Mouse (Mus musculus): Measurements from ENCODE around the gene Akap1. TPM values are rescaled to one million over a fixed set of nuclear protein-coding genes. Genes with fewer than 3 reads are reported as not detected.
"Not testable (repeated sequence)": the region's sequence is repeated elsewhere in the genome, so short reads cannot be mapped to it uniquely, and the experiment has no call there.

Akap1 gene
- total and polyA plus RNA-seq, 3 experiments = 10.9 to 18.8 (median 12.0) TPM

DNA sequence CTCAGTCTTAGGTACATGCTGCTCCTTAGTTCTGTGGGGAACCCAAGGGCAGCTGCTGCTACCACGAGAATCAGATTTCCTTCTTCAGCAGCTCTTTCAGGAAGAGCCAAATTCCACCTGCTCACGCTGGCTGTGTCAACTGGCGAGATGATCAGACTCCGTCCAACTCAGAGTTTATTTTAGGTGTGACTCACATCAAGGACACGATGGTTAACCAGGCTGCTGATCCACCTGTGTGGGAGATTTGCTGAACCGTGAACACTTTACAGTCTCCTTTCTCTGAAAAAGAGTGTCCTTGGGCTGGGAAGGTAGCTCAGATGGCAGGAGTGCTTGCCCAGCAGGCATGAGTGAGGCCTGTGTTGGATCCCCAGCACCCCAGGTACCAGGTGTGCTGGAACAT is 38.4 kb upstream of the Akap1 start:
- DNase-seq (ENCODE audit: low spot score) = no peak
- no peak for ATAC-seq (ENCODE audit: extremely low read depth, insufficient number of reproducible peaks, low FRiP score, poor library complexity, severe bottlenecking)

GRCm38 (mm10) chr11:88901341-88901802 is 37.0 kb upstream of the Akap1 start:
- Histone ChIP-seq H3K36me3 (replicated peaks) (no peaks in the 10 kb centered on the region), H3K9me3 (replicated peaks) (no peaks in the 10 kb centered on the region), H3K4me3 (ENCODE audit: low read depth, low read length) (no peak overlapping the region), H3K27me3 (ENCODE audit: insufficient read depth, low read length) (peaks cover 26% of the 10 kb centered on the region), H3K4me1 (ENCODE audit: insufficient read depth, low read depth, low read length) (no peaks in the 10 kb centered on the region)
- ATAC-seq (ENCODE audit: extremely low read depth, insufficient number of reproducible peaks, low FRiP score, poor library complexity, severe bottlenecking) = no peak
- TF ChIP-seq GATA2 (IDR thresholded peaks at IDR 0.05; ENCODE audit: borderline replicate concordance, low read depth, low read length) (no peak), GATA1 (IDR thresholded peaks at IDR 0.05; ENCODE audit: borderline replicate concordance, low read length) (no peak), TAL1 (conservative IDR thresholded peaks at IDR 0.05; ENCODE audit: low read depth, low read length) (no peak), CTCF (IDR thresholded peaks at IDR 0.05; ENCODE audit: low read depth, low read length) (no peak), POLR2AphosphoS5 (IDR thresholded peaks at IDR 0.05; ENCODE audit: insufficient replicate concordance, low read depth, low read length) (no peak)
- no peak for DNase-seq (ENCODE audit: low spot score)

More for the DNA sequence above, 38.4 kb upstream of the Akap1 start:
- no peaks in the 10 kb centered on the region for H3K4me1 ChIP-seq (ENCODE audit: insufficient read depth, low read depth, low read length)
- peaks cover 25% of the 10 kb centered on the region for H3K27me3 ChIP-seq (ENCODE audit: insufficient read depth, low read length)
- H3K36me3 ChIP-seq (replicated peaks) = no peaks in the 10 kb centered on the region
- no peak overlapping the region for H3K4me3 ChIP-seq (ENCODE audit: low read depth, low read length)
- TF ChIP-seq GATA2 (IDR thresholded peaks at IDR 0.05; ENCODE audit: borderline replicate concordance, low read depth, low read length) (no peak), CTCF (IDR thresholded peaks at IDR 0.05; ENCODE audit: low read depth, low read length) (no peak), TAL1 (conservative IDR thresholded peaks at IDR 0.05; ENCODE audit: low read depth, low read length) (no peak), GATA1 (IDR thresholded peaks at IDR 0.05; ENCODE audit: borderline replicate concordance, low read length) (no peak), POLR2AphosphoS5 (IDR thresholded peaks at IDR 0.05; ENCODE audit: insufficient replicate concordance, low read depth, low read length) (no peak)
- H3K9me3 ChIP-seq (replicated peaks) = no peaks in the 10 kb centered on the region

DNA sequence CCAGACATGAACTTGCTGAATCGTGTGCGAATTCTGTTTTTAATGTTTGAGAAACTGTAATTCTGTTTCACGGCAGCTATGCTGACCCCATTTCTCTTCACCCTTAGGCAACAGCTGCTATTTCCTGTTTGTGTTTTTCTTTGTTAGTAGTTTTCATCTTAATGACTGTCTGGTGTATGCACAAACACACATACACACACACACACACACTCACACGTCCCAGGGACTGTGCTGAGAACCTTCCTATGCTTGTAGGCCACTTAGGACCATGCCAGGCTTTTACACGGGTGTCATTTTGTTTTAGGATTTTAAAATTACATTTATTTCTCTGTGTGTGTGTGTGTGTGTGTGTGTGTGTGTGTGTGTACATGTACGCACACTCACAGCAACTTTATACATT is 35.2 kb upstream of the Akap1 start:
- Histone ChIP-seq H3K4me1 (ENCODE audit: insufficient read depth, low read depth, low read length) (no peaks in the 10 kb centered on the region), H3K27me3 (ENCODE audit: insufficient read depth, low read length) (peaks cover 22% of the 10 kb centered on the region), H3K4me3 (ENCODE audit: low read depth, low read length) (no peak overlapping the region), H3K36me3 (replicated peaks) (no peaks in the 10 kb centered on the region), H3K9me3 (replicated peaks) (no peaks in the 10 kb centered on the region)
- no peak for TF ChIP-seq CTCF (IDR thresholded peaks at IDR 0.05; ENCODE audit: low read depth, low read length)
- no peak for TF ChIP-seq GATA1 (IDR thresholded peaks at IDR 0.05; ENCODE audit: borderline replicate concordance, low read length)
- no peak for TF ChIP-seq POLR2AphosphoS5 (IDR thresholded peaks at IDR 0.05; ENCODE audit: insufficient replicate concordance, low read depth, low read length)
- no peak for TF ChIP-seq TAL1 (conservative IDR thresholded peaks at IDR 0.05; ENCODE audit: low read depth, low read length)
- TF ChIP-seq GATA2 (IDR thresholded peaks at IDR 0.05; ENCODE audit: borderline replicate concordance, low read depth, low read length) = no peak
- ATAC-seq (ENCODE audit: extremely low read depth, insufficient number of reproducible peaks, low FRiP score, poor library complexity, severe bottlenecking) (no peak), DNase-seq (ENCODE audit: low spot score) (no peak)

- H3K36me3 ChIP-seq (replicated peaks) = no peaks in the 10 kb centered on the region
- H3K27me3 ChIP-seq (ENCODE audit: insufficient read depth, low read length) = peaks cover 16% of the 10 kb centered on the region
- no peaks in the 10 kb centered on the region for H3K4me1 ChIP-seq (ENCODE audit: insufficient read depth, low read depth, low read length)
- TF ChIP-seq GATA1 (IDR thresholded peaks at IDR 0.05; ENCODE audit: borderline replicate concordance, low read length) = no peak
- TF ChIP-seq CTCF (IDR thresholded peaks at IDR 0.05; ENCODE audit: low read depth, low read length) = no peak
- TF ChIP-seq GATA2 (IDR thresholded peaks at IDR 0.05; ENCODE audit: borderline replicate concordance, low read depth, low read length) = no peak
- no peak for TF ChIP-seq TAL1 (conservative IDR thresholded peaks at IDR 0.05; ENCODE audit: low read depth, low read length)
- no peak for TF ChIP-seq POLR2AphosphoS5 (IDR thresholded peaks at IDR 0.05; ENCODE audit: insufficient replicate concordance, low read depth, low read length)
- ATAC-seq (ENCODE audit: extremely low read depth, insufficient number of reproducible peaks, low FRiP score, poor library complexity, severe bottlenecking) (no peak), DNase-seq (ENCODE audit: low spot score) (no peak)
- H3K4me3 ChIP-seq (ENCODE audit: low read depth, low read length) = no peak overlapping the region
- no peaks in the 10 kb centered on the region for H3K9me3 ChIP-seq (replicated peaks)
Observed at GRCm38 (mm10) chr11:88898380-88898763, 34.0 kb upstream of the Akap1 start.

DNA sequence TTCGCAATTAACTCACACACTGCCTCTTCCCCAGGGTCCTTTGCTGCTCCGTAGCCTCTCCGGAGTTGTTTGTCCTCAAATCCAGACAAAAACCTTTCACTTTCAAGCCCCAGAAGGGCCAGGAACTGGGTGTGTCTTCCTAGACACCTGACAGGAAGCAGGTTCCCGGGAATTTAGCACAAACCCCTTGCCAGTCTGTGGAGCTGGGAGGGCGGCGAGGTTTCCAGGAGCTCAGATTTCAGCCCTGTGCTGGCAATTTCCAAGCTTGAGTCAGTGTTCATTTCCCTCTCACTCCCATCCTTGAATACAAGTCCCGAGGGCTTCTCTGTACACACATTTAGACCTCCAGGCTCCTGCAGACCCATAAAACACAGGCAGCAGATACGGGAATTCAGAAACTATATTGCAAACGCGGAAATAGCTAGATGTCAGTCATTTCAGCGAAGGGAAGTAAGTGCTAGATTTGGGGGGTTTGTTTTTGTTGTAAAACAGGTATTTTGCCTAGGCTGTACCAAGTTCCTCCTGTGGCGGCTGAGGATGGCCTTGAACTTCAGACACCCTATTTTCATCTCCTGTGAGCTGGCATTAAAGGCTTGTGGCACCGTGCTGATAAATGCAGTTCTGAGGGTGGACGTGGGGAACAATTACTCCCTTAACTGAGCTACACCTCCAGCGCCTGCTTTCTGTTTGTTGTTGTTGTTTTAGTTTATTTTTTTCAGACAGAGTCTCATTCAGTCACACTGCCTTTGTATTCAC is 33.4 kb upstream of the Akap1 start:
- DNase-seq (ENCODE audit: low spot score) (no peak), ATAC-seq (ENCODE audit: extremely low read depth, insufficient number of reproducible peaks, low FRiP score, poor library complexity, severe bottlenecking) (no peak)
- H3K36me3 ChIP-seq (replicated peaks) = no peaks in the 10 kb centered on the region
- H3K4me1 ChIP-seq (ENCODE audit: insufficient read depth, low read depth, low read length) = no peaks in the 10 kb centered on the region
- TF ChIP-seq TAL1 (conservative IDR thresholded peaks at IDR 0.05; ENCODE audit: low read depth, low read length) (no peak), CTCF (IDR thresholded peaks at IDR 0.05; ENCODE audit: low read depth, low read length) (no peak), GATA1 (IDR thresholded peaks at IDR 0.05; ENCODE audit: borderline replicate concordance, low read length) (no peak), POLR2AphosphoS5 (IDR thresholded peaks at IDR 0.05; ENCODE audit: insufficient replicate concordance, low read depth, low read length) (no peak), GATA2 (IDR thresholded peaks at IDR 0.05; ENCODE audit: borderline replicate concordance, low read depth, low read length) (no peak)
- no peak overlapping the region for H3K4me3 ChIP-seq (ENCODE audit: low read depth, low read length)
- peaks cover 16% of the 10 kb centered on the region for H3K27me3 ChIP-seq (ENCODE audit: insufficient read depth, low read length)
- no peaks in the 10 kb centered on the region for H3K9me3 ChIP-seq (replicated peaks)

GRCm38 (mm10) chr11:88895800-88896232 is 31.4 kb upstream of the Akap1 start:
- DNase-seq (ENCODE audit: low spot score); H3K4me3 ChIP-seq (ENCODE audit: low read depth, low read length); ATAC-seq (ENCODE audit: extremely low read depth, insufficient number of reproducible peaks, low FRiP score, poor library complexity, severe bottlenecking); H3K4me1 ChIP-seq (ENCODE audit: insufficient read depth, low read depth, low read length); H3K9me3 ChIP-seq (replicated peaks); H3K36me3 ChIP-seq (replicated peaks); H3K27me3 ChIP-seq (ENCODE audit: insufficient read depth, low read length): not testable (repeated sequence)

GRCm38 (mm10) chr11:88895235-88895634 is 30.8 kb upstream of the Akap1 start:
- H3K36me3 ChIP-seq (replicated peaks); H3K4me1 ChIP-seq (ENCODE audit: insufficient read depth, low read depth, low read length); DNase-seq (ENCODE audit: low spot score); H3K9me3 ChIP-seq (replicated peaks); H3K27me3 ChIP-seq (ENCODE audit: insufficient read depth, low read length); ATAC-seq (ENCODE audit: extremely low read depth, insufficient number of reproducible peaks, low FRiP score, poor library complexity, severe bottlenecking); H3K4me3 ChIP-seq (ENCODE audit: low read depth, low read length): not testable (repeated sequence)

GRCm38 (mm10) chr11:88894279-88894678 is 29.9 kb upstream of the Akap1 start:
- H3K4me3 ChIP-seq (ENCODE audit: low read depth, low read length); H3K27me3 ChIP-seq (ENCODE audit: insufficient read depth, low read length); ATAC-seq (ENCODE audit: extremely low read depth, insufficient number of reproducible peaks, low FRiP score, poor library complexity, severe bottlenecking); H3K36me3 ChIP-seq (replicated peaks); DNase-seq (ENCODE audit: low spot score); H3K9me3 ChIP-seq (replicated peaks); H3K4me1 ChIP-seq (ENCODE audit: insufficient read depth, low read depth, low read length): not testable (repeated sequence)

DNA sequence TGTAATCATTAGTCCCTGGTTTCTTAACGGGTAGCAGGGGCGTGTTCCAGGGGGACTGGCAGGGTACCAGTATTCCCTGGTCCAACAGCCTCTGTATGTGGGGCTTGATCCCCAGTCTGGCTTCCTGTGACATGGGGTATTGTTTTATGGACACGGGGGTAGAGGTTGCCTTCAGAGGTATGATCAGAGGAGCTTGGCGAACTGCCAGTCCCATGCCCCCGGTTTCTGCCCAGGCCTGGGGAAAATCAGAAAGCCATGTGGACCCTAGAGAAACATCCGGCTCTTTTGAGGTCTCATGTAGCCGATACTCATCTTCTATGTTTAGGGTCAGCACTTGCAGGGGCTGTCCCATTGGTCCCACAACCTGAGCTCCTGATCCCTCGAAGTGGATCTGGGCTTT is 29.1 kb upstream of the Akap1 start:
- DNase-seq (ENCODE audit: low spot score); H3K4me3 ChIP-seq (ENCODE audit: low read depth, low read length); H3K9me3 ChIP-seq (replicated peaks); H3K4me1 ChIP-seq (ENCODE audit: insufficient read depth, low read depth, low read length); H3K36me3 ChIP-seq (replicated peaks); ATAC-seq (ENCODE audit: extremely low read depth, insufficient number of reproducible peaks, low FRiP score, poor library complexity, severe bottlenecking): not testable (repeated sequence)
- peaks cover 11% of the 10 kb centered on the region for H3K27me3 ChIP-seq (ENCODE audit: insufficient read depth, low read length)

Measured in G1E (cell line).